Mouse (Mus musculus) liver, adult 2 months (tissue): ENCODE measurements around the gene P3h1. TPM values are rescaled to one million over a fixed set of nuclear protein-coding genes. Genes with fewer than 3 reads are reported as not detected.

Experiments
- DNase-seq: peaks from one replicate; pipeline ENCODE4 v3.0.0-alpha.2; 2011; ENCODE audit warnings: low read depth, low spot score; ENCODE audit errors: extremely low read depth
- H3K27ac ChIP-seq: fragments of 200-500 bp; replicated peaks from 2 replicates; pipeline ENCODE4 v1.5.1; 2012; ENCODE audit warnings: low read depth, mild to moderate bottlenecking, control low read depth, inconsistent platforms, low read length; ENCODE audit not compliant: insufficient read depth
- H3K27me3 ChIP-seq: fragments of 200-500 bp; 2 replicates; pipeline ENCODE4 v1.6.1; 2012; ENCODE audit warnings: mild to moderate bottlenecking, moderate library complexity, low read length, inconsistent platforms; ENCODE audit not compliant: control insufficient read depth, insufficient read depth
- H3K36me3 ChIP-seq: fragments of 200-500 bp; 2 replicates; pipeline ENCODE4 v1.6.1; 2012; ENCODE audit warnings: low read length, inconsistent platforms; ENCODE audit not compliant: control insufficient read depth, insufficient read depth
- H3K4me1 ChIP-seq: fragments of 200-500 bp; 2 replicates; pipeline ENCODE4 v1.6.1; 2011; ENCODE audit warnings: low read length; ENCODE audit not compliant: control insufficient read depth, insufficient read depth
- H3K4me3 ChIP-seq: fragments of 200-500 bp; 2 replicates; pipeline ENCODE4 v1.5.1; 2011; ENCODE audit warnings: low read depth, mild to moderate bottlenecking, control low read depth, low read length, moderate library complexity; ENCODE audit not compliant: insufficient read depth
- H3K79me2 ChIP-seq: fragments of 200-500 bp; 2 replicates; pipeline ENCODE4 v1.6.1; 2012; ENCODE audit warnings: inconsistent platforms, mild to moderate bottlenecking, low read length, moderate library complexity; ENCODE audit not compliant: control insufficient read depth, insufficient read depth
- H3K9ac ChIP-seq: fragments of 200-500 bp; 2 replicates; pipeline ENCODE4 v1.6.1; 2012; ENCODE audit warnings: low read depth, mild to moderate bottlenecking, control low read depth, inconsistent platforms, low read length
- CTCF ChIP-seq: fragments of 200-500 bp; IDR thresholded peaks from 2 replicates; pipeline ENCODE4 v1.5.1; 2011; ENCODE audit warnings: low read depth, low read length, control low read depth
- POLR2A ChIP-seq: fragments of 200-500 bp; IDR thresholded peaks from 2 replicates; pipeline ENCODE4 v1.6.1; 2011; ENCODE audit warnings: low read length, control low read depth; ENCODE audit not compliant: insufficient read depth; ENCODE audit errors: extremely low read depth
- WGBS: fragments of 180-500 bp; shearing (Covaris S2); methylation state at CpG from one replicate; pipeline ENCODE4 v1.1.7; 2018; 5-methylcytosine and 5-hydroxymethylcytosine counted together
- polyA plus RNA-seq: library from polyadenylated mRNA; depleted of rRNA; stranded (reverse); fragments of >200 nt; gene quantifications from 2 replicates; pipeline ENCODE4 v1.2.3, GENCODE M21; 2012
- total RNA-seq: library from RNA; depleted of rRNA; stranded (reverse); fragments of >200 nt; gene quantifications from 2 replicates; pipeline ENCODE4 v1.2.3, GENCODE M21; 2014

Gene P3h1
- total and polyA plus RNA-seq, 2 experiments = 6.7 to 20.3 TPM

DNA sequence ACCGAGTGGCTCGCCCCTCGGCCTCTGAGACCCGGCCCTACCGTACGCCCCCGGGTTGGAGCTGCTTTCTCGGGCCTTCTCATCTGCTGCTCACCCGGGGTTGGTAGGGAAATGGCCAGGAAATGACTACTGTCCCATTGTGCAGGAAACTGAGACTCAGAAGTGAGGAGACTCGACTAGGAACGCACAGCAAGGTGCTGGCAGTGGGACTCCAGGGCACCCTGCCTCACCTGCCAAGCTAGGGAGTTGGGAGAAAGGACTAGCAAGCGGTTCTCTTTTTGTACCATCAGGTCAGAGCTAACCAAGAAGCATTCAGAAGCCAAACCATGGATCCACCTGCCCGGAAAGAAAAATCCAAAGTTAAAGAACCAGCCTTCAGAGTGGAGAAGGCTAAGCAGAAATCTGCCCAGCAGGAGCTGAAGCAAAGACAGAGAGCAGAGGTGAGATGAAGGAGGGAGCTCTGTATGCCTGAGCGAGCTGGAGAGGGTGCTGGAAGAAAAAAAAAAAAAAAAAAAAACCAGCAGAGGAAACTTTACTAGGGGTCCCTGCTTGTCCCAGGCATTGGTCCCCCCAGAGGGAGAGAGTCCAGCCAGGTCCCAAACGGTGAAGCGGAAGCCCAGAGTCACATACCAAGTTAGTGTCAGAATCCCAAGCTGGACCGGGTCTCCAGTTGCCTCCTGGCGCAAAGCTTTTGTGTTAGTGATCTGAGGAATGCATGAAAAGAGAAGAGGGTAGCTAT lies 37.0 kb upstream of the P3h1 start:
- Histone ChIP-seq H3K36me3 (no peaks in the 10 kb centered on the region), H3K27ac (no peak overlapping the region), H3K4me1 (peaks cover 5% of the 10 kb centered on the region), H3K4me3 (peak overlapping the region; percentile 99), H3K27me3 (no peaks in the 10 kb centered on the region), H3K79me2 (no peaks in the 10 kb centered on the region), H3K9ac (peak overlapping the region; percentile 95)
- peak; percentile 15 for DNase-seq
- WGBS = 20% methylated on average over 18 of the region's 18 CpGs
- no peak for TF ChIP-seq POLR2A
- no peak for TF ChIP-seq CTCF

GRCm38 (mm10) chr4:119198105-119198504 lies 34.6 kb upstream of the P3h1 start:
- no peak for DNase-seq
- Histone ChIP-seq H3K36me3 (no peaks in the 10 kb centered on the region; the same call in 1 of the 2 replicates), H3K27ac (no peak overlapping the region), H3K79me2 (no peaks in the 10 kb centered on the region), H3K9ac (no peak overlapping the region), H3K4me1 (peaks cover 5% of the 10 kb centered on the region), H3K27me3 (no peaks in the 10 kb centered on the region), H3K4me3 (no peak overlapping the region)
- 93% methylated on average over 6 of the region's 6 CpGs for WGBS
- TF ChIP-seq CTCF (no peak), POLR2A (no peak)

- H3K36me3 ChIP-seq = no peaks in the 10 kb centered on the region; the same call in 1 of the 2 replicates
- H3K4me1 ChIP-seq = no peaks in the 10 kb centered on the region
- no peaks in the 10 kb centered on the region for H3K27me3 ChIP-seq
- TF ChIP-seq CTCF (peak; percentile 93), POLR2A (no peak)
- no peak overlapping the region for H3K27ac ChIP-seq
- peak; percentile 44 for DNase-seq
- no peak overlapping the region for H3K9ac ChIP-seq
- H3K4me3 ChIP-seq = no peak overlapping the region
- no peaks in the 10 kb centered on the region for H3K79me2 ChIP-seq
- 26% methylated on average over 8 of the region's 8 CpGs for WGBS
Measured at GRCm38 (mm10) chr4:119204672-119205071, 28.0 kb upstream of the P3h1 start.

DNA sequence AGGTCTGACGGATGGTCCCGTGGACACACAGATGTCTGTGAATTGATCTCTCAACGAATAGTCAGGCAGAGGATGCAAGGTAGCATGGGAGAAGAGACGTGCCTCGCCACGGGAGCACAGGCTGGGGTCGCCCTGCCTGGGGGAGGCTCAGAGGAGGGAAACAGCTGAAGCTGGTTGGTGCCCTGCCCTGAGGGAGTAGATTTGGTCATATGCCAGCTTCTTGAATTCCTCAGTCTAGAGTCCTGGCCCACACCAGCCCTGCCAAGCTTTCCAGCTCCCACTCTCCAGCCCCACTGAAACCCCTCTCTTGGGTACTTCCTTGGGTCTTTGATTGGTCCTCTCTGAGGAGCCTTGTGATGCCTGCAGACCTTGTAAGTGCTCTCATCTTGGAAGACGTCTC lies 16.0 kb upstream of the P3h1 start:
- TF ChIP-seq CTCF = no peak
- no peak for TF ChIP-seq POLR2A
- H3K79me2 ChIP-seq = no peaks in the 10 kb centered on the region
- H3K4me3 ChIP-seq = no peak overlapping the region
- DNase-seq = no peak
- no peaks in the 10 kb centered on the region; the same call in 1 of the 2 replicates for H3K4me1 ChIP-seq
- no peaks in the 10 kb centered on the region for H3K36me3 ChIP-seq
- H3K27ac ChIP-seq = no peak overlapping the region
- WGBS = 76% methylated on average over 8 of the region's 8 CpGs
- no peaks in the 10 kb centered on the region for H3K27me3 ChIP-seq
- no peak overlapping the region for H3K9ac ChIP-seq

DNA sequence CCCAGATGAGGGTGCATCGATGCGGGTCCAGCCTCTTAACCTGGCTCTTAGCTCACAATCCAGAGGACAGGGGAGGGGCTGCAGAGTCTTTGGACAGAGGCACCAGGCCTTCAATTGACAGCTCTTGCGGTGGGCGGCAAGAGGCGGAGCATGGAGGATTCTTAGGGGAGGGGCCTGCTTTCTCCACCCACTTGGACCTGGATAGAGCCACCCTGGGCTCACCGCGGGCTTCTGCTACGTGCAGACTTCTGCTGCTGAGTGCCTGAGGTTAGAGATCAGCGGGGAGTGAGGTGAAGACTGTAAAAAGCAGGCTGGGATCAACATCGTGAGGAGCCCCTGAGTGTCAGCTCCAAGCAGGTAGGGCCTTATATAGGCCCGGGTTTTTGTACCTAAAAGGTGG lies 14.5 kb upstream of the P3h1 start, which contains the start of gene Tmem269:
TSS of gene Tmem269 (minus strand) at position 49 of the 400 bp plus-strand sequence.
- Histone ChIP-seq H3K36me3 (no peaks in the 10 kb centered on the region), H3K27me3 (no peaks in the 10 kb centered on the region), H3K4me3 (no peak within 1 kb of the TSS), H3K9ac (no peak within 1 kb of the TSS), H3K27ac (no peak within 1 kb of the TSS), H3K4me1 (no peaks in the 10 kb centered on the region; the same call in 1 of the 2 replicates), H3K79me2 (no peaks in the 10 kb centered on the region)
- no peak for TF ChIP-seq CTCF
- no peak for TF ChIP-seq POLR2A
- no peak for DNase-seq
- 20% methylated on average over 11 of the region's 11 CpGs for WGBS

DNA sequence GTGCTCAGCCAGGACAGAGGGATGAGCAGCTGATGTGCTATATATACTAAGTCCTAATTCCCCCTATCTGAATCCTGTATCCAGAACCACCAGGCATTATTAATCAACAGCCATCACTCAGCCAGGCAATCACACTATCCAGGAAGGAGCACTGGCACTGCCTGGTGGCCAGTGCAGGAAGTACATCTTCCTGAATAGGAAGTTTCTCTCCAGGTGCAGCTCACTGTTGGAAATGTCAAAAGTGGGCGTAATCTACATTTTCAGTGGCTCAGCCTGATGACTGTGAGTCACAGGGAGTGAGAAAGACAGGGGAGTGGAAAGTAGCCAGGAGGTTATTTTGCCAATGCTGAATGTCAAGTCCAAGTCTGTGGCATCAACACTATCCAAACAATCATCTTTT lies 9.0 kb upstream of the P3h1 start:
- Histone ChIP-seq H3K9ac (no peak overlapping the region), H3K27me3 (no peaks in the 10 kb centered on the region), H3K27ac (no peak overlapping the region), H3K79me2 (no peaks in the 10 kb centered on the region), H3K4me3 (no peak overlapping the region), H3K36me3 (peaks cover 15% of the 10 kb centered on the region; the same call in 1 of the 2 replicates), H3K4me1 (peaks cover 23% of the 10 kb centered on the region)
- peak; percentile 64 for DNase-seq
- WGBS = 53% methylated on average over 1 of the region's 1 CpGs
- TF ChIP-seq CTCF = peak; percentile 74
- no peak for TF ChIP-seq POLR2A
